Mouse (Mus musculus) adrenal gland, postnatal 14 days (tissue): ENCODE measurements at regions not wholly inside any gene's neighbourhood (a gene's known extent, or its start where the extent isn't known, plus 50 kb on each side); places are given as distances from the start of the nearest gene placed in this dataset.

ENCODE experiments used
- DNase-seq: peaks from one replicate; pipeline ENCODE4 v3.0.0; 2021; ENCODE audit warnings: mixed read lengths

DNA sequence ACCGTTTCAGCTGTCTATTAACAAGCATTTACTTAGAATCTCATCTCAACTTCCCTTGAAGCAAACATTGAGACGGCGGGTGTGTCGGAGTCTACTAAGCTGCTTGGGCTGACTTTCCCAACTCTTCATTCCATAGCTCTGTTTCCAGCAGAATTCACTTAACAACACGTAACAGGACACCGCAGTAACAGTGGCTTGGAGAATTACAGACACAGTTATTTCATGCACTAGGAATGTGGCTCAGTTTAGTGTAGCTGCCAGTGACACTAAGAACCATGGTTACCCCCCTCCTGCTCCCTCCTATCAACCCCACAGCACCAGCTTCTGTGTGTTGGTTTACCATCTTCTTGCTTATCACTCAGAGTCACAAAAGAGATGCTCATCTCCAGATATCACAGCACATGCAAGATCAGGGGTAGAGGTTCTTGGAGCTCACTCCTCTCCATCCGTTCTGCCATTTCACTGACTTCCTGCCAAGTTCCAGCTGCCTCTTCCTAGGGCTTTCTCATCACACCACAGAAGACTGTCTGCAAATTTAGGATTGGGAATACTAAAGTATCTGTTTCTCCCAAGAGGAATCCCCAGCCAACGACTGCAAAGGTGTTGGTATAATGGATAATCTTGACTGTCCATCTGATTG lies 90.7 kb downstream of the Banf2 start:
- no peak for DNase-seq

DNA sequence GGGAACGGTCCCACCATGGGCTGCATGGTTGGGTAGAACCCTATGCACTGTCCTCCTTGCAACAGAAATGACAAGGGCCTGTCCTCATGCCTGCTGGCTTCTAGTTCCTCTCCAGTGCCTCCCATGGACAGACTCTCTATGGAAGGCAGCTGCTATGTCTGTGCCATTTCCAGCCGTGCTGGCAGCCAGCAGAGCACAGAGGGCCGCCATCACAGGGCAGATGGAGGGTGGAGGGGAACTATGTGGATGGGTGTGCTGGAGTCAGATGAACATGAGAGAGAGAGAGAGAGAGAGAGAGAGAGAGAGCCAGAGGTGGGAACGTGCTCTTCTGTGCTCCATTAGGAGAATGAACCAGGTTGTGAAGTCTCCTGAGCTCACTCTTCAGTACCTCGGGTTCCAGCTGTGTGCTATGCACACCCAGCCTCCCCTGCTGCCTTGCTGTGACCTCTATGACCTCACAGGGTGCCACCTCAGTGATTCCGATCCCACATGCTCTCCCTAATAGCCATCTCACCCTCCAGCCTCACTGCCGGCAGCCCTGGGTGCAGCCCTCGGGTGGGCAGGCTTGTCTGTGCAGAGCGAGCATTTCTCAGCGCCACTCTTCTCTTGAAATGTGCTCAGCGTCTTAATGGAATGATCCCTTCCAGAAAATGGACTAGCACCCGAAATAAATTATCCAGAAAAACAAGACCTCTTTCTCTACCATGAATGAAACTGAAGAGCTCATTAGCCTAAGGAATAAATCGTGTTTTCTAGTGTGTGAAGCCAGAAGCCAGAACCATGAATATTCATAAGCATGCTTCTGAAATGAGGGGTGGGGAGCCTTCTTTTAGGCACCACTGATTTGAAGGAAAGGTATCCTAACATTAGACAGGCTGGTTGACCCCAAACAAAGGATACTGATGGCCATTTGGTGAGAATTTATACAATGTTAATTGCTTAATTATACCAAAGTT lies 94.5 kb downstream of the Banf2 start:
- DNase-seq, result no peak

DNA sequence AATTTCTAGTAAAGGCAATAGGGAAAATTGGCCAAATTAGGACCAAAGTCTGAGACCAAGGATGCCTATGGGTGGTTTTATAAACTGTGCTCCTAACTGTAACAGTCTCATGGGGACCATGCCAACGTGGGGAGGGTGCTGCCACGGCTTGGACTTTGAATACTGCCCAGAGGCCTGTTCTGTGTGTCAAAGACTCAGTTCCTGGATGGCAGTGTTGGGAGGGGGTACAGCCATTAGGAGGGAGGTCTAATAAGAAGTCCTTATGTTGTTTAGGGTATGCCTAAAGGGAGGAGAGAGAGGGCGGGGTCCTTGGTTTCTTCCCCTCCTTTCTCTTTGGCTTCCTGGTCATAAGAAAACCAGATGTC lies 95.2 kb downstream of the Banf2 start:
- no peak for DNase-seq

DNA sequence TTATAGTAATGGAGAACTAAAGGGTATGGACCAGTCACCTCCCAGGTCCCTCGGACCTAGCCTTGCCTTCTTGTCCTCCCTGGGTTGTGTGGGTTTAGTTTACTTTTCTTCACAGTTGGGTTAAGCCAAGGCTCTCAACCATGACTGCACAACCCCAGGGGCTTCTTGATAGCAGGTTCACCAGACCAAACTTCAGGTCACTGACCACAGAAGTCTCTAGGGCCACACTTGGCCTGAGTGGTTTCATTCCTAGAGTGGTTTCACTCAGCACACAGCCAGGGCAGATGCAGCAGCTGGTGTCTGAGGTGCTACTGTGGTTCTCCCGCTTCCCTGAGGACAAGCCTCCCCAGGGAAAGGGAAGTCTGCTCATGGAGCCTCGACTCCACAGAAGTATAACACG lies 95.7 kb downstream of the Banf2 start:
- no peak for DNase-seq

DNA sequence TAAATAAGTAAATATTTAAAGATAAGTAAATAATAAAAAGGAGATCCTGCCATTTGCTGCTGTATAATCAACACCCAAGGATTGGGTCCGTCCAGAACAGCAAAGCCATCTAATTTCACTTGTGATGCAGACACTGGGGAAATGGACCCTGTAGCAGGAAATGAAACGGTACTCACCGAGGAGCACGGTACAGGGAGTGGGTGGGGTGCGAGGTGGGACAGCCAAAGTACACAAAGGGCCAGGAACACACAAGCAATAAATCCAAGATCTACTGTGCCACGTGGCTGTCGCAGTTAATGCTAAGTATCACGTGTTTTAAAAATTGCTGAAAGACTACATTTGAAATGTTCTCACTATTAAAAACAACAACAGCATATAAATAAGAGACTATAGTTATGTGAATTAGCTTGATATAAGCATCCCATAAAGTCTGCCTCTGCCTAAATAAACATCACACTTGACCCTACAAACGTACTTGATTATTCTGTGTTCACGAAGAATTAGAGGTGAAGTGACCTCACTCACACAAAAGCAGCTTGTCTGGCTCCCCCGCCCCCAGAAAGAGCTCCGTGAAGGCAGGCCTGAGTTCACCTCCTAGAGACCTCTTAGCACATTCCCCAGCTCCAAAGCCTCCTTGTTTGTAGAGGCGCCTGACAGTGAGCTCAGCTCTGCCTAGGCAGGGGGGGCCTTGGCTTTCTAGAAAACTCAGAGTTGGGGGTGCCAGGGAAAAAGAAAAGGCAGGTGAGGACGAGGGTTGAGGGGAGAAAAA lies 101.1 kb downstream of the Banf2 start:
- DNase-seq, result no peak

DNA sequence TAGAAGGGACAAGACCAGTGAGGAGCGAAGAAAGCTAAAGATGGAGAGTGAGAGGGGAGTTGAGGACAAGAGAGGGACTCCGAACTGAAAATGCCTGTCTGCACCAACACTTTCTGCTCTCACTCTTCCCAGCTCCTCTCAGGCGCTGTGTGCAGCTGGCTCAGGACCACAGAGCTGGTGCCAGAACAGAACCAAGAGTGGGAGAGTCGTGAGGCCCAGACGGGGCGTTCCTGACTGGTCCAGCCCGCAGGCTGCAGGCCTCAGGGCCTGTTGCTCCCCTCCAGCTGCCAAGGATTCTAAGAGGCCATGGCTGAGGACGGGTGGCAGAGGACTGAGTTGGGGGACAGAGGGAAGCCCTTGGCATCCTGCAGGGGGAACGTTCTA lies 101.7 kb downstream of the Banf2 start:
- no peak for DNase-seq

DNA sequence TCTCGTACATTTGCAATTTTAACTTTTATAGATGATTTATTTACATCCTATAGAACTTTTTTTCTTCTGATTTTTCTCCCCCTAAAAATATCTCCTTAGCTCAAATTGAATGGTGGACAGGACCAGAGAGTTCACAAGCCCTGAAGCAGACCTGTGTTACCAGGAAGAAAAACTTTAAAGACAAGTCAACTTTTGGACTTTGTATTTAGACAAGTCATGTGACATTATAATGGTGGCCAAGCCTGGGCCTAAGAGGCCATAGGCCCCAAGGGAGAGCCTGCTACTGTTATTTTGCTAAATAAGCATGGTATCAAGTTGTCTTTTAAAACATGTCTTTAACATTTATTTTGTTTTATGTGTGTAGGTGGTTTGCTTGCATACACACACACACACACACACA lies 102.7 kb downstream of the Banf2 start:
- DNase-seq, result no peak

DNA sequence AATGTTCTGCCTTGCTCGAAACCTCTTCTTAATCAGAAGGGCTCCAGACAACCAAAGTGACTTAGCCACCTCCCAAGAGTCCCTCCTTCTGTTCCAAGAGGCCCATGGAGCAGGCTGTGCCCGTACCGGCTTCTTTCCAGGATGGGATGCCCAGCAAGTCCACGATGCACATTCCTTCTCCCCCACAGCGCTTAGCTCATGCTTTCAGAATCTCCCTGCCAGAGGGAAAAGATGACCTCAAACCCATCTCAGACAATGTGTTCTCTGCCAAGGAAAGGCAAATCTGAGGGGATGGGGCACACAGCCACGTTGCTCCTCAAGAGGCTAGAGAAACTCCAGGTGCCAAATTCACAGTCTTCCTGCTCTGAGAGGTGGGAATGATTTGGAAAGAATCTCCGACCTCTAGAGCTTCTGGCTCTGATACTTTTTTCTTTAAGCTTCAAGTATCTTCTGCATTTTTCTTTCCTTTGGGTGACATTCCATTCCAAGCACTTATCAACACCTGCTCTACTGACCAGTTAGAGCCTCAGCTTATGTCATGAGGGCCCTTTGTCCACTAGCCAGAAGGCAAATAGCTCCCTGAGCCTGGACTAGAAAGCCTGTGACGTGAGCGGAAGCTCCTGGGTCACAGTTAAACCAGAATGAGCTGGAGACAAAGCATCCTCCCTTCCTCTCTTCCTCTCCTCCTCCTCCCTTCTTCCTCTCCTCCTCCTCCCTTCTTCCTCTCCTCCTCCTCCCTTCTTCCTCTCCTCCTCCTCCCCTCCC lies 110.9 kb downstream of the Banf2 start:
- no peak for DNase-seq

DNA sequence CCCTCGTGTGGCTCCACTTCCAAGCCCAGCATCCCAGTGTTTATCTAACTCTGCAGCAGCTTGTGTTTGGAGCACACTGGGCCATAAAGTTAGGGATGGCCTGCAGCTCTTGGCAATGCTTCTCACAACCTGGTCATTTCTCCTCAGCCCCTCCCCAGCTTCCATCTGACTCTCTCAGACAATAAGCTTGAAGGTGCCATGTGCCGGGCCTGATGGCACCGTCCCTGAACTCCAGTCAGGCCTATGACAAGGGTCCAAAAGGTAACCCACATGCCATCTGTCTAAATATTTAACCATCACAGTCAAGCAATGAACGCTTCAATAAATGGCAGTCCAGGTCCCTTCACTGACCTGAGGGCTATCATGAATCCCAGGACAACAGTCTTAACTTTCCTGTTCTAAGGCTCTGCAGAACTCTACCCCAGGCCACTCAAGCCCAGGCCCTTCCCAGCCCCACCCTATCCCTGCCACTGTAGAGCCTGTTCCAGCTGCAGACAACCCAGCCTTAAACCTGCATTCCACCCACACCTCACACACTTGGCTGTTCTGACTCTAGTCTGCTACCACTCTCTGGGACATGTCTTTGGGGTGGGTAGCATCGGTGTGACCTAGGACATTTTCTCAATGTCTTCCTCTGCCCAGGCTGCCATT lies 111.8 kb downstream of the Banf2 start:
- no peak for DNase-seq

DNA sequence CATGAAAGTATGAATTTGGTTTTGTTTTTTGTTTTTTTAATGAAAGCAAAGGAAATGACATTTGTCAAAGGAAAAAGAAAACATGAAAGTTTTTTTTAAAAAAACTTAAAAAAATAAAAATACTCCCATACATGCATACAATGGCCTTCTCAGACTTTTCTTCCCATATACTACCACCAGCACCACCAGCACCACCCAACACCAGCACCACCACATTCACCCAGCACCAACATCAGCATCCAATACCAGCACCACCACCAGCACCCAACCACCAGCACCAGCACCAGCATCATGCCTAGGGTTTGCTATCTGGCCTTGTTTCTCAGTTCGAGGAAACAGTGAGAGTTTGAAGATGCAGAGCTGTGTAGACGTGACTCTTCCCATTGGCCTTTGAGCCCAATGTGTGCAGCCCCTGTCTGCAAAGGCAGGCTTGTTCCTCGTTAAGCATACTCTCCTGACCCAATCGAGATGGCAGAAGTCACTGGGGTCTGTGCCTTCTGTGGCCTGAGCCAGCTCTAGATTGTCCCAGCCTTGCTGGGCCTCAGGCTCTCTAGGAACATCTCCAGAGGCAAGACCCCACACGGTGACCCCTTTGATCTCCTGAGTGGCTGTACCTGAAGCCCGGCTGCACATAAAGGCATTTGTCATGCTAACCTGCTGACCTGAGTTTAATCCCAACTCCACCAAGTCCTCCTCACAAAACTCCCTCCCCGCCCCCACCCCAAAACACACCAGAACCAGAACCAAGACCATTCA lies 113.8 kb upstream of the Mgme1 start:
- DNase-seq, result no peak

DNA sequence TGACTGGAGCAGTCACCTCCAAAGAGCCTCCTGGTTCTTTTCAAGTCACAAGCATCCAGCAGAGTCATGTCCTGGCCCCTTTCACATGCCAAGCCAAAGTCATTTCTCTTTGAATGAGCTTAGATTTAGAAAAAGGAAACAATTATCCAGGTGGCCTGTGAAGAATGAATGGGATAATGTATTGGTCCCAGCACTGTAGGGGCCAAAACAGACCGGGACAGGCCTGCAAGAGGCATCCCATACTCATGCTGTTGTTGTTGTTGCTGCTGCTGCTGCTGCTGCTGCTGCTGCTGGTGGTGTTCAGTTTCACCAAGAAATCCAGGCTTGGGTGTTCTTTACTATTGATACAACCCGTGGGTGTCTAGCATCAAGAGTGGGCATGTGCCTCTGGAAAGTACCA lies 113.1 kb upstream of the Mgme1 start:
- DNase-seq, result no peak

DNA sequence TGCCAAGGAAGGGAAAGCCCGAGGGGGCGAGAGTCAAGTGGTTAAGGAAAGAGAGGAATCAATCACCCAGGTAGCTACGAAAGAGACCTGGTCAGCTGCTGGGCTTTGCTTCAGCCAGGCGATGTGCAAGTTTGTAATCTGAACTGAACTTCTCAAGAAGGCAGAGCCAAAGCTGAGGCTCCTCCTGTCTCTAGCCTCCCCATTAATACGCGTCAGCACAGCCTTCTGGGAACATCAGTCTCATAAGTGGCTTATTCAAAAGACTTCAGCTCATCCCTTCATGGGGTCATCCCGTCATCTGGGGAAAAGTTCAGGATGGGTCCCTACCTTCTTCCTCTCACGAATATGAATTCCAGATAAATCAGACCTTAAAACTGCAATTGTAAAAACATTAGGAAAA lies 112.2 kb upstream of the Mgme1 start:
- no peak for DNase-seq

DNA sequence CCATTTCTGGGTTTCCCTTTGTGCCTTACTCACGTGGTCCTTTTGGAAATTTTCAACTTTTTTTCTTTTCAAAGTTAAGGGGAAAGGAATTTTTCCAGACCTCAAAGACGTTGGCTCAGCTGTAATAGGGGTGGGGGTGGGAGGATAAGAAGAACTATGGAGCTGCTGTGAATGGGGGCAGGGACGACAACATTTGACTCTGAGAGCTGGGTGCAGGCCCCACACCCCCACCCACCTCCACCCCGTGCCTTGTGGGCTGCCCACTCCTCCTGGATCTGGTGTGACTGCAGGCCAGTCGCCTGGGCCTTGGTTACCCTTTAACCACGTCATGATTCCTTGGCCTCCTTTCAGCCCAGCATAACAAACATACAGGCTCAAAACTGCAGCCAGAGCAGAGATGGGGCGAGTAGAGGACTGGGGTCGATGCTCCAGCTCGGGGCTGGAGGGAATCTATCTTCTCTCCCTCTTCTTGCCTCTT lies 110.6 kb upstream of the Mgme1 start:
- DNase-seq, result no peak

DNA sequence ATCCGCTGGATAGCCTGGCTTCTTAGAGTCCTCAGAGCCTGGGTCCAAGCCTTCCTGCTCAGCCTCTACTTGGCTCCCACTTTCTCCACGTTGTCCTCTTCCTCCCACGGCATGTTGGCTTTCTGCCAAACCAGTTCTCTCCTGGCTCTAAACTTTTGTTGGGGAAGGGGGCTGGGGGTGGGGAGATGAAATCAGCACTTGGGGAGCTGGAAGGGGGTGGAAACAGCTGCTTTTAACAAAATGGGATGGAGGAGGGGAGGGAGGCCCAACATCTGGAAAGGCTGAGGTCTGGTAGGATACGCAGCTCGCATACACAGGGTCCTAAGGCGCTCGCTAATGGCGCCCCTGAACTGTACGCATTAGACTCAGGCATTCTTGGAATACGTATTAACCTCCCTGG lies 110.0 kb upstream of the Mgme1 start:
- peak; percentile 14 for DNase-seq

DNA sequence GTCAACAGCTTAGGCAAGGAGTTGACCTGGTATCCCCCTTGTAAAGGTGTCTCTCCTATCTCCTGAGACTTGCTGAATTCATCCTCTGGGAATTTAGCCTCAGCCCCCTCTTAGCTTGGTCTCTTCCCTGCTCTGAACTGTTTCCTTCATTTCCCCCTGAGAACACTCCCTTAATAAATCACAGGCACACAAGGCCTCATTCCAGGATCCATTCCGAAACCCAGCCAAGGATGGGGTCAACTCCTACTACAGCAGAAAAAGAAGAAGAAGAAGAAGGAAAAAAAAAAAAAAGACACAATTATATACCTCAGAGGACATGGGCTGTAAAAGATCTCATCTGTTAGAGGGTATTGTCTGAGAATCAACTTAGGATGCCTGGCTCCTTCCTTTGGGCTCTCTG lies 108.6 kb upstream of the Mgme1 start:
- no peak for DNase-seq

DNA sequence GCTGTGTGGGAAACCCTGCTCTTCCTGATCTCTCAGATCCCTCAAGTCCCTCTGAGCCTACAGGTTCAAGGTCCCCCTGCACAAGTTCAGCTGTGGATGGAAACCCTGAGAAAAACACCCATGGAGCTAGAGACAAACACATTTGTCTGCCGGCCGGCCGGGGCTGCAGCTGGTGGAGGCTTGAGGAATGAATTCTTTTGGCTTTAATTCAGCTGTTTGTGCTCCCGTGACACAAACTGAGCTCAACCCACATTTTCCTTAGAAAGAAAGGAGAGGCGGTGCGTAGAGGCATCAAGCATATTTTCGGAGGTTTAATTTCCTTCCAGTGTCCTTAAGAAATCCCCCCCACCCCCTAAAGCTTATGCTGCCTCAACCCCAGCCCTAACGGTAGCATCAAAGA lies 106.4 kb upstream of the Mgme1 start:
- DNase-seq, result peak; percentile 31

DNA sequence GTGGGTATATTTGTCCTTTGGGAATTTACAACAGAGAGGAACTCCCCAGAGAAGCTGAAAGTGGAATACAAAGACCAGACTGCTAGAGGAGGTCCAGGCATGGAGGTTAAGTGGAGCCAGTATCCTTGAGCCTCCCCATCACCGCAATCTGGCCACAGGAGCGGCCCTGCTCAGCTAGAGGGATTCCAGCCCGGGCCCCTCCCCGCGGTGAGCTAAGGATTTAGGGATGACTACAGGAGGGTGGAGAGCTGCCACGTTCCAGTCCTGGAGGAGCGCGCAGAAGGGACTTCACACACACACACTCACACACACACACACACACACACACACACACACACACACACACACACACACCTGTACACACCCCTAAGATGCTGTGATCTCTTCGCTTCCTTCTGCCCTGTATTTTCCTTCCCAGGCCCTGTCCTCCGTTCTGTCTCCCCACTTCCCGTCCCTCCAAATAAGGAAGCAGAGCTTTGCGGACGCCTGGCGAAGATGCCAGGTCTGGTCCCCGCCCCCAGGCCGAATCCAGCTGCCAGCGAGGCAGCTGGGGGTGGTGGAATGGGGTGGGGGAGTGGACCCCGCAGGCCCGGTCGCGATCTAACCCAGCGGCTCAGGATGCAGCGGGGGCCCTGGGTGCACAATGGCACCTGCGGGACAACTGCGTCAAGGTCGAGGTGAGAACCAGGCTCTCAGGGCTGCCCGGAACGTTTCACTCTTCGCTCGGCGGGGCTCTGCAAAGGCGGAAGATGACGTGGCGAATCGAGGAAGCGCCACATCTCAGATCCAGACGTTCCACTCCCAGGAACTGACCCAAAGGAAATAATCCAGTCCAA lies 105.3 kb upstream of the Mgme1 start:
- DNase-seq, result peak; percentile 84

DNA sequence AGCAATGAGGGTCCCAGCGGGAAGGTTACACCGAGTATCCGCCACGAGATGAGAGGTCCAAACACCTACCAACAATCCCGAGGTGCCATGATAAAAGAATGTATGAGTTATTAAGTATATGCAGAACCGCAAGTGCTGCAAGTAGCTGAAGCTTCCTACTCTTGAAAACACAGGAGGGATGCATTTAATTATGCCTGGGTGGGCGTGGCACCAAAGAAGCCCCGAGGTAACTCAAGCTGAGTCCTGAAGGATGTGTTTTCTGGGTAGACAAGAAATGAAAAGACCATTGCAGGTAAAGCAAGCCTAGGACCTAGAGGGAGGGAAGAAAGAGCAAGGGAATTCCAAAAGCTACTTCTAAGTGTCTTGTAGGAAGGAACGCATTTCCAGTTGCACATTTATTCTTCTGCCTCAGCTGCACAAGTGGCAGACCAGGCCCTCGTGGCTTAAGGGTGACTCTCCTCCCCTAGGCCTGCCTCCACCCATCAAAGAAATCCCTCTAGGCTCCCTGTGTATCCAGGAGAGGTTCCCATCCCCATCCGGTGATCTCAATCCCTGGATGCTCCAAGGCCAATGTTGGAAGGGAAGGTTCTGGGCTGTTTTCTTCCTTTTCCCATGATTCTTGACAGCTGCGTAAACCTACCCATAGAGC lies 104.2 kb upstream of the Mgme1 start:
- DNase-seq, result peak; percentile 18

DNA sequence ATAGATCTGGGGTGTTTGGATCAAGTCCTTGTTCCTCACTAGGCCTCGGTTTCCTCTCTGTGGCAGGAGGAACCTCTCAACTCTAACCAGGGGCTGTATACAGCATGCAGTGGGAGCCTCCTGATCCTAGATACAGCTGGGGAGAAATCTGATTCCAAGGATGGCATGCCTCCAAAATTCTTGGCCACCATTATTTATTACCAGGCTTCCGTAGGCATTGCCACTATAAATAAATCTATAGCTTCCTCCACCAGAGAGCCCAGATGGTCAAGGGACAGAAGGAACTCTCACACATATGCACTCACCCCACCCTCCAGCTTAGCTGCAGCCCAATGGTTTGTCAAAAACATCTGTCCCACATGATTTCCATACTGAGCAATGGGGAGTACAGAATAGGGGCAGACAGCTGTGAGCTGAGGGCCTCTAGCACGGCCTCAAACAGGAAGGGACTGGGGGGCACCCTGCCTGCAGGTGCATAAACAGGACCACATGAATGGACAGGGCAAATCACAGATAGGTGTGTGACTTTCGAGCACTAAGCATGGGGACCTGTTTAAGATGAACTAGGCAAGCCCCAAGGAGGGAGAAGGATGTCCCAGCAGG lies 100.8 kb upstream of the Mgme1 start:
- DNase-seq, result no peak
